Mouse (Mus musculus) heart, embryonic 15.5 days (tissue): ENCODE results near the gene Obox2. TPM values are rescaled to one million over a fixed set of nuclear protein-coding genes. Genes with fewer than 3 reads are reported as not detected.
"Not testable (repeated sequence)": the region's sequence is repeated elsewhere in the genome, so short reads cannot be mapped to it uniquely, and the experiment has no call there.

Experiments
- ATAC-seq: fragments of 200-750 bp; cut with Nextera tagmentation; replicated peaks from 2 replicates; pipeline ENCODE4 v1.8.0; 2017; ENCODE audit warnings: low read depth, moderate TSS enrichment; ENCODE audit not compliant: insufficient number of reproducible peaks, insufficient read depth, low FRiP score
- H3K27ac ChIP-seq: fragments of 300-500 bp; sonication (generic); 2 replicates; pipeline ENCODE4 v1.5.1; 2015; ENCODE audit warnings: mild to moderate bottlenecking, inconsistent platforms
- H3K27me3 ChIP-seq: fragments of 300-500 bp; sonication (generic); 2 replicates; pipeline ENCODE4 v1.6.1; 2015; ENCODE audit warnings: inconsistent platforms
- H3K36me3 ChIP-seq: fragments of 300-500 bp; sonication (generic); 2 replicates; pipeline ENCODE4 v1.6.1; 2015; ENCODE audit warnings: mild to moderate bottlenecking, inconsistent platforms
- H3K4me1 ChIP-seq: fragments of 300-500 bp; sonication (generic); replicated peaks from 2 replicates; pipeline ENCODE4 v1.6.1; 2015; ENCODE audit warnings: inconsistent platforms
- H3K4me2 ChIP-seq: fragments of 300-500 bp; sonication (generic); 2 replicates; pipeline ENCODE4 v1.6.1; 2015; ENCODE audit warnings: inconsistent platforms, mild to moderate bottlenecking, moderate library complexity
- H3K4me3 ChIP-seq: fragments of 300-500 bp; sonication (generic); 2 replicates; pipeline ENCODE4 v1.5.1; 2015; ENCODE audit warnings: mild to moderate bottlenecking, inconsistent platforms
- H3K9ac ChIP-seq: fragments of 300-500 bp; sonication (generic); 2 replicates; pipeline ENCODE4 v1.6.1; 2015; ENCODE audit warnings: mild to moderate bottlenecking, inconsistent platforms
- H3K9me3 ChIP-seq: fragments of 300-500 bp; sonication (generic); replicated peaks from 2 replicates; pipeline ENCODE4 v1.6.1; 2016; ENCODE audit warnings: inconsistent platforms
- WGBS: fragments of 180-500 bp; shearing (Covaris S2); methylation state at CpG from one replicate; pipeline ENCODE4 v1.1.7; 2015; ENCODE audit warnings: mixed read lengths; 5-methylcytosine and 5-hydroxymethylcytosine counted together
- polyA plus RNA-seq: library from polyadenylated mRNA; unstranded; fragments of >200 nt; fragmentation: Nextera tagmentation; extraction: Ambion mirVana; gene quantifications from 2 replicates; pipeline ENCODE4 v1.2.1, GENCODE M21; 2015

Gene Obox2
- not detected in 2 replicates for polyA plus RNA-seq

- not testable (repeated sequence) for H3K9ac ChIP-seq, ATAC-seq, H3K9me3 ChIP-seq, H3K27me3 ChIP-seq, H3K4me1 ChIP-seq, H3K27ac ChIP-seq, H3K4me2 ChIP-seq, H3K36me3 ChIP-seq, H3K4me3 ChIP-seq
- no CpG with 5 or more reads among the region's 2 CpGs for WGBS
These were observed at the start of gene Obox2, which contains the start of gene Obox1 for GRCm38 (mm10) chr7:15388421-15388998. Gene Obox2 (plus strand): TSS chr7:15388721. Gene Obox1 (plus strand): TSS chr7:15388948.

GRCm38 (mm10) chr7:15399147-15399874, 10.8 kb downstream of the Obox2 start:
- not testable (repeated sequence) for ATAC-seq, H3K27ac ChIP-seq, H3K4me3 ChIP-seq, H3K27me3 ChIP-seq, H3K9me3 ChIP-seq, H3K36me3 ChIP-seq, H3K4me2 ChIP-seq, H3K4me1 ChIP-seq, H3K9ac ChIP-seq
- 53% methylated on average over 3 of the region's 3 CpGs for WGBS

GRCm38 (mm10) chr7:15406816-15407215, 18.3 kb downstream of the Obox2 start:
- not testable (repeated sequence) for H3K4me2 ChIP-seq, H3K4me1 ChIP-seq, H3K27ac ChIP-seq, H3K4me3 ChIP-seq, H3K27me3 ChIP-seq, H3K9ac ChIP-seq, H3K36me3 ChIP-seq, H3K9me3 ChIP-seq, ATAC-seq
- 86% methylated on average over 10 of the region's 10 CpGs for WGBS

DNA sequence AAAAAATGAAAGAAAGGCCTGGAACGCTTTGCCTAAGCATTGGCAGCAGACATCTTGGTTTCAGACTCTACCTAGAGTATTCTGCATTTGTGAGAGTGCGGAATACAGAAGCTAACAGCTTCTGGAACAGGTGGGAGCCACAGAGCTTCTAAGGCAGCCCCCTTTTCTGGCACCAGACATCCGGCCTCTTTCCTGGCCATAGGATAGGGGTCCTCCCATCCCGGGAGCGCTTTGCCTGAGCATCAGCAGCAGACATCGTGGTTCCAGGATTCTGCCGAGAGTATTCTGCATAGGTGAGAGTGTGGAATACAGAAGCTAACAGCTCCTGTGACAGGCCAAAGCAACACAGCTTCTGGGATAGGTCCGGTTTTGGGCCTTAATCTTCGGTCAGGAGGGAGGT, 29.5 kb downstream of the Obox2 start:
- not testable (repeated sequence) for H3K4me2 ChIP-seq, H3K36me3 ChIP-seq, H3K27me3 ChIP-seq, H3K4me1 ChIP-seq, H3K9me3 ChIP-seq, H3K9ac ChIP-seq, H3K4me3 ChIP-seq, H3K27ac ChIP-seq, ATAC-seq
- 74% methylated on average over 9 of the region's 9 CpGs for WGBS

- not testable (repeated sequence) for H3K9me3 ChIP-seq, H3K4me1 ChIP-seq, H3K4me3 ChIP-seq, H3K4me2 ChIP-seq, H3K27me3 ChIP-seq, H3K27ac ChIP-seq, H3K9ac ChIP-seq, ATAC-seq, H3K36me3 ChIP-seq
- 77% methylated on average over 4 of the region's 4 CpGs for whole genome bisulfite sequencing
These were observed 37.0 kb downstream of the Obox2 start for GRCm38 (mm10) chr7:15425537-15425936.

Other genes starting within 250 kb of the Obox2 start
- gene Obox1, start 227 bp downstream of the Obox2 start, polyA plus RNA-seq, result not detected in 2 replicates